Mouse (Mus musculus) myocyte (in vitro differentiated cells): ENCODE data around the gene Col13a1. TPM values are rescaled to one million over a fixed set of nuclear protein-coding genes. Genes with fewer than 3 reads are reported as not detected.

Experiments
- H3K27me3 ChIP-seq: one replicate; pipeline ENCODE4 v1.6.1; 2011; ENCODE audit not compliant: control insufficient read depth, insufficient read depth, insufficient read length
- H3K36me3 ChIP-seq: one replicate; pipeline ENCODE4 v1.6.1; 2011; ENCODE audit not compliant: control insufficient read depth, insufficient read depth
- H3K4me2 ChIP-seq: one replicate; pipeline ENCODE4 v1.6.1; 2011; ENCODE audit warnings: low read depth, control low read depth
- H3K4me3 ChIP-seq: one replicate; pipeline ENCODE4 v1.5.1; 2011; ENCODE audit warnings: mild to moderate bottlenecking, control low read depth, moderate library complexity
- H3K79me2 ChIP-seq: one replicate; pipeline ENCODE4 v1.6.1; 2011; ENCODE audit not compliant: control insufficient read depth, insufficient read depth
- H3ac ChIP-seq: one replicate; pipeline ENCODE4 v1.6.1; 2011; ENCODE audit not compliant: control insufficient read depth, insufficient read length
- CEBPB ChIP-seq: IDR thresholded peaks from 2 replicates; pipeline ENCODE4 v1.6.1; 2011; ENCODE audit warnings: mild to moderate bottlenecking, moderate library complexity; ENCODE audit not compliant: poor library complexity, insufficient read depth, severe bottlenecking
- E2F4 ChIP-seq: IDR thresholded peaks from one replicate; pipeline ENCODE4 v1.6.1; 2011; ENCODE audit warnings: mild to moderate bottlenecking, control low read depth, moderate library complexity; ENCODE audit not compliant: insufficient read depth
- MAX ChIP-seq: IDR thresholded peaks from one replicate; pipeline ENCODE4 v1.6.1; 2011; ENCODE audit warnings: low read depth, mild to moderate bottlenecking, control low read depth
- MYOD1 ChIP-seq, 3 experiments: IDR thresholded peaks; one replicate each; pipeline ENCODE4 v1.6.1; 2011; ENCODE audit warnings: control low read depth in 2 of 3, low read depth in 2 of 3, mild to moderate bottlenecking in 2 of 3, moderate library complexity in 1 of 3; ENCODE audit not compliant: insufficient read length in 2 of 3, control insufficient read depth in 1 of 3
- MYOG ChIP-seq, 3 experiments: IDR thresholded peaks; one replicate each; pipeline ENCODE4 v1.6.1; 2011; ENCODE audit warnings: control low read depth in 2 of 3, low read depth in 2 of 3, mild to moderate bottlenecking in 2 of 3; ENCODE audit not compliant: insufficient read length in 2 of 3, control insufficient read depth in 1 of 3, insufficient read depth in 1 of 3
- POLR2A ChIP-seq: IDR thresholded peaks from one replicate; pipeline ENCODE4 v1.6.1; 2011; ENCODE audit warnings: low read depth, mild to moderate bottlenecking, control low read depth, moderate library complexity; ENCODE audit not compliant: insufficient read length
- POLR2AphosphoS2 ChIP-seq: IDR thresholded peaks from one replicate; pipeline ENCODE4 v1.6.1; 2011; ENCODE audit warnings: low read depth, control low read depth; ENCODE audit not compliant: insufficient read length
- REST ChIP-seq: IDR thresholded peaks from one replicate; pipeline ENCODE4 v1.6.1; 2011; ENCODE audit warnings: mild to moderate bottlenecking, control low read depth, moderate library complexity; ENCODE audit not compliant: insufficient read depth, insufficient read length
- SRF ChIP-seq: IDR thresholded peaks from one replicate; pipeline ENCODE4 v1.6.1; 2011; ENCODE audit warnings: low read depth; ENCODE audit not compliant: control insufficient read depth, insufficient read length
- TCF12 ChIP-seq: IDR thresholded peaks from one replicate; pipeline ENCODE4 v1.6.1; 2011; ENCODE audit warnings: mild to moderate bottlenecking, control low read depth; ENCODE audit not compliant: poor library complexity, insufficient read depth, severe bottlenecking
- TCF3 ChIP-seq: IDR thresholded peaks from one replicate; pipeline ENCODE4 v1.6.1; 2011; ENCODE audit warnings: low read depth, control low read depth; ENCODE audit not compliant: insufficient read length
- USF1 ChIP-seq: IDR thresholded peaks from one replicate; pipeline ENCODE4 v1.6.1; 2011; ENCODE audit warnings: low read depth, mild to moderate bottlenecking, control low read depth, moderate library complexity
- polyA plus RNA-seq: library from polyadenylated mRNA; unstranded; fragments of >200 nt; fragmentation: generic; extraction: Trizol; gene quantifications from one replicate; pipeline ENCODE4 v1.2.1, GENCODE M21; 2012; ENCODE audit warnings: missing spikeins

The Col13a1 gene
- polyA plus RNA-seq, 1 experiment = 0.13 TPM

- Histone ChIP-seq H3K4me2 (no peak overlapping the region), H3K36me3 (no peaks in the 10 kb centered on the region)
Measured at GRCm38 (mm10) chr10:61879427-61879826, 99.5 kb downstream of the Col13a1 start.

GRCm38 (mm10) chr10:61877787-61878186, 101.1 kb downstream of the Col13a1 start:
- Histone ChIP-seq H3K36me3 (no peaks in the 10 kb centered on the region), H3K4me3 (no peak overlapping the region), H3ac (no peak overlapping the region), H3K79me2 (no peaks in the 10 kb centered on the region), H3K4me2 (no peak overlapping the region), H3K27me3 (peaks cover 39% of the 10 kb centered on the region)
- no peak for TF ChIP-seq POLR2A
- TF ChIP-seq TCF12 = no peak
- TF ChIP-seq USF1 = no peak

More at GRCm38 (mm10) chr10:61879427-61879826, 99.5 kb downstream of the Col13a1 start:
- H3ac ChIP-seq = no peak overlapping the region
- peaks cover 37% of the 10 kb centered on the region for H3K27me3 ChIP-seq
- H3K79me2 ChIP-seq = no peaks in the 10 kb centered on the region
- no peak overlapping the region for H3K4me3 ChIP-seq
- TF ChIP-seq POLR2A = no peak
- no peak for TF ChIP-seq E2F4
- no peak for TF ChIP-seq SRF
- TF ChIP-seq TCF12 = no peak
- no peak for TF ChIP-seq POLR2AphosphoS2
- TF ChIP-seq MYOD1 (IDR thresholded peaks at IDR 0.05; ENCODE audit: control insufficient read depth in 1 of 3, insufficient read length in 2 of 3, low read depth in 2 of 3) = no peak
- no peak for TF ChIP-seq TCF3
- no peak for TF ChIP-seq MYOG (IDR thresholded peaks at IDR 0.05; ENCODE audit: control insufficient read depth in 1 of 3, insufficient read depth in 1 of 3, insufficient read length in 2 of 3, low read depth in 2 of 3)
- no peak for TF ChIP-seq CEBPB
- no peak for TF ChIP-seq USF1
- TF ChIP-seq REST = no peak
- TF ChIP-seq MAX = no peak

DNA sequence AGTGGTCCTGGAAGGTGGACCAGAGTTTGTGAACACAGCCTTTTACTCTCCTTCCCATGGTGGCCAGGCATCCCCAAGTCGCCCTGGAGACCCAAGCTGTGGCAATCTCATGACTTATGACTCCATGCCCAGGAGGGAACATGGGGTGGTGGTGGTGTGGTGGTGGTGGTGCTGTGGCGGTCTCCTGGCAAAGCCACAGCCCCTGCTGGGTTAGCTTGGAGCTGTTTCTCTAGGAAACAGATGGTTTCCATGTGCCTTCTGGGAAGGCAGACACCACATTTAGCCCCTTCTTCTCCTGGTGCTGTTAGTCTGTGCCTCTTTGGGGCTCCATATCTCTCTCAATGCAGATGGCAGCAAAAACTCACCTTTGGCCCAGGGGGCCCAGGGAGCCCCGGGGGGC, 109.1 kb downstream of the Col13a1 start:
- Histone ChIP-seq H3ac (no peak overlapping the region), H3K79me2 (no peaks in the 10 kb centered on the region), H3K27me3 (peaks cover 5% of the 10 kb centered on the region), H3K4me2 (no peak overlapping the region), H3K4me3 (no peak overlapping the region), H3K36me3 (no peaks in the 10 kb centered on the region)
- TF ChIP-seq MYOD1 (IDR thresholded peaks at IDR 0.05; ENCODE audit: control insufficient read depth in 1 of 3, insufficient read length in 2 of 3, low read depth in 2 of 3) (no peak), REST (no peak), TCF3 (no peak), CEBPB (no peak), SRF (no peak)

DNA sequence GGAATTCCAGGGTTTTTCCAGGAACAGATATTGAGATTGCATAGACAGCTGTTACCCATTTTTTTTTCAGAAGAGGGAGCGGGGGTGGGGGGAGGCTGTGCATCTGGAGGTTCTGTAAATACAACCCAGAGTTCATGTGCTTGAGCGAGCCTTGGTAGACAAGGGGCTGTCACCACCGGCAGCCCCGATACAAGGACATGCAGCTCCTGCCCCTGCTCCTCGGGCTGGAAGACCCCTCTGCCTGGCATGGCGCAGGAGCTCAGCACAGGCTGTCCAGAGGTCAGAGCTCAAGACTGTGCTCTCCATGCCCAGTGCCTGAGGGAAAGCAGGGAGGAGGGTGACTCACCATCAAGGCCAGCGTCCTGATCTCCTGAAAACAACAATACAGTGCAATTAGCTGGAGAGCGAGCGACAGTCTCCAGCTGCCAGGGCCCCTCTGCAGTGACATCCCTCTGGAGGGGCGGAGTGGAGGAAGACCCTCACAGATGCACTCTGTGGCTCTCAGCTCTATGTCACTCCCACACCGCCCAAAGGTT, 112.8 kb downstream of the Col13a1 start:
- Histone ChIP-seq H3K36me3 (no peaks in the 10 kb centered on the region), H3ac (no peak overlapping the region), H3K4me3 (no peak overlapping the region), H3K27me3 (no peaks in the 10 kb centered on the region), H3K79me2 (no peaks in the 10 kb centered on the region), H3K4me2 (no peak overlapping the region)
- TF ChIP-seq POLR2A = no peak
- no peak for TF ChIP-seq SRF
- no peak for TF ChIP-seq USF1
- no peak for TF ChIP-seq MYOG (IDR thresholded peaks at IDR 0.05; ENCODE audit: control insufficient read depth in 1 of 3, insufficient read depth in 1 of 3, insufficient read length in 2 of 3, low read depth in 2 of 3)
- TF ChIP-seq MAX = no peak
- no peak for TF ChIP-seq POLR2AphosphoS2
- TF ChIP-seq REST = no peak
- TF ChIP-seq CEBPB = no peak
- TF ChIP-seq E2F4 = no peak
- TF ChIP-seq TCF12 = no peak
- no peak for TF ChIP-seq TCF3
- no peak for TF ChIP-seq MYOD1 (IDR thresholded peaks at IDR 0.05; ENCODE audit: control insufficient read depth in 1 of 3, insufficient read length in 2 of 3, low read depth in 2 of 3)

- Histone ChIP-seq H3K36me3 (no peaks in the 10 kb centered on the region), H3K4me2 (no peak overlapping the region), H3ac (no peak overlapping the region), H3K79me2 (no peaks in the 10 kb centered on the region), H3K27me3 (no peaks in the 10 kb centered on the region), H3K4me3 (no peak overlapping the region)
- TF ChIP-seq POLR2A = no peak
- no peak for TF ChIP-seq TCF12
- TF ChIP-seq POLR2AphosphoS2 = no peak
- TF ChIP-seq MYOD1 (IDR thresholded peaks at IDR 0.05; ENCODE audit: control insufficient read depth in 1 of 3, insufficient read length in 2 of 3, low read depth in 2 of 3) = no peak
- TF ChIP-seq USF1 = no peak
- TF ChIP-seq SRF = no peak
- TF ChIP-seq E2F4 = no peak
- TF ChIP-seq REST = no peak
- no peak for TF ChIP-seq MAX
- no peak for TF ChIP-seq CEBPB
- no peak for TF ChIP-seq MYOG (IDR thresholded peaks at IDR 0.05; ENCODE audit: control insufficient read depth in 1 of 3, insufficient read depth in 1 of 3, insufficient read length in 2 of 3, low read depth in 2 of 3)
Measured at GRCm38 (mm10) chr10:61859451-61859850, 119.5 kb downstream of the Col13a1 start.
